Mouse (Mus musculus) ovary, postnatal 14 days (tissue): ENCODE measurements around the gene Aph1b.
A peak's percentile ranks its signal among the peaks of the same experiment; 100 is the strongest.

Experiments
- DNase-seq: peaks from one replicate; pipeline ENCODE4 v3.0.0; 2022; ENCODE audit warnings: low spot score

The Aph1b gene

DNA sequence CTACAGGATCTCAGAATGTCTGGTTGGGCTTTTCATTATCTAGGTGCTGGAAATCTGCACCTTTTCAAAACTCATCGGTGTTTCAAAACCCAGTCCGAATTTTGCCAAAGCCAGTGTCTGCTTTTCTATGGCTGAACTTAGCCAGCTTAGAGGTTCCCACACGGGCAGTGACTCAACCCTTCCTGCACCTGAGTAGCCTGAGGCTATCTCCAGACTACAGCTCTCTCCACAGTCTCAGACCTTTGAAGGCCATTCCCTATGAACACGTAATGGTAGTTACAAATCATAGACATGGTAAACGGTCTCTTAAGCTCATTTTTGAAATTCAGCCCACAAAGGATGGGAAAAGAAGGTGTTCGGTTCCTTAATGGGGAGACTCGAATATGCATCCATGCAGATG lies 55.8 kb downstream of the Aph1b start:
- no peak for DNase-seq

DNA sequence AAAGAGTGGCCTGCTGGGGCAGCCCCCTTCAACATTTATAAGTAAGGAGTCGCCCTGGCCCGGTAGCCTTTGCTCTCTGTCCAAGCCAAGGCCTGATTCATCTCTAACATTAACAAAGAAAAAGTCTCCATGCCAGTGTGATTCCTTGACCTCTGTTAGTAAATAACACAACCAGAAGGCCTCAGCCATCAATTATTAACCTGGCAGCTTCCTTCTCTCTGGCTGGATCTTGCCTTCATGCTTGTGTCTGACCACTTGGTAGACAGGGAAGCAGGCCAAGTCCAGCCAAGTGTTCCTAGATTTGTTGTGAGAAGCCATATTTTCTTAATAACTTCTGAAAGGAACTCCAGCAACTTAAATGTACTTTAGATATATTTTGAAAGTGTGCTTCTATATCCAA lies 58.7 kb downstream of the Aph1b start:
- no peak for DNase-seq

DNA sequence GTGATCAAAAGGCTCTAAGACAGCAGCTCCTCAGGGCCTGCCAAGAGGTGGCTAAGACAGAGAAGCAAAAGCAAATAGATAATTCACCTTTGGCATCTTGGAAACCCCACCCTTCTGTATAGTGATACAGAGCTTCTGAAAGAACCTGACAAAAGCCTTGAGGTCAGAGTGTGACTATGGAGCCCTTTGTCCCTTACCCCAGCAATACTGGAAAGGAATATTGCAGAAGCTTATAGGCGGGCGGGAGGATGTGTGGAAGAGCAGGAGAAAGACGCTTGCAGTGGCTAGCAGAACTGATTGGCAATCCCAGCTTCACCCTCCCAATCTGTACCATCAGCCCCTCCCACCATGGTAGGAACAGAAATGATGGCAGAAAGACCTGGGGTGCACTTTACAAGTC lies 59.3 kb downstream of the Aph1b start:
- no peak for DNase-seq

DNA sequence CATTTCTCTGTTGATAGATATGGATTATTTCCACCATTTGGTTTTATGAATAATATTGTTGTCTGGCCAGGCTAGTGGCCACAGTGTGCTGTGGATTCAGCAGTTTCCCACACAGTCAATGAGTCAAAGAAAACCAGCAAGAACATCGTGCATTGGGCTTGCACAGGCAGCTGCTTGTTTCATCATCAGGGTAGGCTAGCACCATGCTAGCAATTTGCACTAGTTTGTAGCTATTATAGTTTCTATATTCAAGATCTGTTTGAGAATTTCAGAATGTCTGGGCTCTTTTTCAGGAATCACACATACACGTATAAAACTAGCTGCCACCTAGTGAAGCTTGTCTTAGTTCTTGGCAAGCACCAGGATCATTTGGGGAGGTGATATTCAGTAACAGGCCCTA lies 60.2 kb downstream of the Aph1b start:
- no peak for DNase-seq

DNA sequence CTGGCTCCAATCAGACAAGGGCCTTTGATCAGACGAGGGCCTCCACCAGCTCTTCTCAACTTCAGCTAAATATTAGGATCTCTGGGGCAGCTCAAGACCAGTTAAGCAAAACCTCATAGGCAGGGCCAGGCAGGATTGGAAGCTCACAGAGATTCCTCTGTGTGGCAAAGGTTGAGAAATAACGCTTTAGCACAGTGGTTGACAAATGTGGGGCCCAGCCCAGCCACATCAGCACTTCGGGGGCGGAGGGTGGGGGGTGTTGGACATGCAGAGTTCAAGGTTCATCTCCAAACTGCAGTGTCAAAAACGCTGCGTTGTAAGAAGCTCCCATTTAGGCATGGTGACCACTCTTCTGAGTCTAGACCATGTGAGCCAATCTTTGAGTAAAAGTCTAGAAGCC lies 60.7 kb downstream of the Aph1b start:
- DNase-seq, result no peak

DNA sequence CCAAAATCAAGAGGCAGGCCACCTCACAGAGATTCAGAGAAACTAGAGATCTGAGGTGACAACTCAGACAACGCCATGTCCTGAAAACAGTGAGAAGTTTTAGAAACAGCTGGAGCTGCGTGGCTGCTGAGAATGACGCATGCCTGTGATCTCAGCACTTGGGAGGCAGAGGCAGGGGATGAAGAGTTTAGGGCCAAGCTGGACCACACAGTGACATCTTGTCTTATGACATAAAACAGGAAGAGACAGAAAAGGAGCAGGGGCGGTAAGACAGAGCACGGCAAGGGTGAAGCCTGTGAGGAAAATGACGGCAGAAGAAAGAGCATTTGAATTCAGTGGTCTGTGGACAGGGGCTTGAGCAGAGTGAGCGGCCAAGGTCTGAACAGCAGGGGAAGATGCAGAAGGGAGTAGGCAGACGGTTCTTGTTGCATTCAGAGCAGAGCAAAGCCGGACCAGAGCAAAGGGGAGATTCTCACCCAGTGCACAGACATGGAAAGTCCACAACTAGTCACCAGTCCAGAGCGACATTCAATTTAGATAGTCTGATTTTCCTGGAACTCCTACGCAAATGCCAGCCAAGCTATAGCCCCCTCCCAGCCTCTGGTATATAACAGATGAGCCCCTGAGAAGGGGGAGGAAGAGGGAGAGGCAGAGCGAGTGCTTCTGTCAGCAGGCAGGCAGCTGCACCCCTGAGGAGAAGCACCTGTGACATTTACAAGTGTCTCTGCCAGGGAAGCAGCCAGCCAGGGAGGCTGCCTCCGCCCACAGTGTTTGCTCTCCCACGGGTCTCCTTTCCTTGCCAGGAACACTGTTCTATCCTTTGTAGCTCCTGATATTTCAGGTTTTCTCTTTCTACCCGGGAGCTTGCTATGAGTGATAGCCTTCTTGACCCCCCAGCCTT lies 62.2 kb downstream of the Aph1b start:
- DNase-seq, result peak; percentile 17

DNA sequence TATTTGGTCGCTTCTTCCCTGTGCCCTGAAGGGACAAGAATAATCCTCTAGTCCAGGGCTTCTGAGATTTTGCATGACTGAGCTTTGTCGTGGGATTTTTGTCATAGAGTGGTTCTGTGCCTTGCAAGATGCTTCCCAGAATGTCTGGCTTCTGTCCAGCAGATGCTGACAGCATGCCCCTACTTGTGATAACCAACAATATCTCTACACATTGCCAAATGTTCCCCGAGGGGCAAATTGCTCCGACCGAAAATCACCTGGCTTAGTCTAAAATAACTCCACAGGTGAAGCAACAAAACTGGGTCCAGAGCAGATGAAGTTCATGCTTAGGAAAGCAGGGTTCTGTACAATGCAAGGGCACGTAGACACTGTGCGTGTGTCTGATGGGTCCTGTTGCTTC lies 64.0 kb downstream of the Aph1b start:
- DNase-seq, result no peak

DNA sequence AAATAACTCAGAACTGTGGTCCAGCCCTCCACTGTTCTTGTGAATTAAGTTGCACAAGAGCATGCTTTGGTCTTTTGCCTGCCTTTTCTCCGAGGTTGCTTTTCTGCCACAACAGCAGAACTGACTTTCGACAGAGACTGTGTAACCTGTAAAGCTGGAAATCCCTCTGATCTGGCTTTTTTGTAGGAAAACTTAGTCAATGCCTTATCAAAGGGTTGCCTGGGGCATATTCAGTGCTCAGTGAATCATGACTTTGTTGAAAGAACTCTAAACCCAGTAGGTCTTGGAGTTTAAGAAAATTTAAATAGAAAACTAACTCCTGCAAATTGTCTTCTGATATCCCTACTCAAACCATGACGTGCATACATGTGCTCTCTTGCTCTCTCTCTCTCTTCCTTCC lies 64.7 kb downstream of the Aph1b start:
- DNase-seq, result no peak

DNA sequence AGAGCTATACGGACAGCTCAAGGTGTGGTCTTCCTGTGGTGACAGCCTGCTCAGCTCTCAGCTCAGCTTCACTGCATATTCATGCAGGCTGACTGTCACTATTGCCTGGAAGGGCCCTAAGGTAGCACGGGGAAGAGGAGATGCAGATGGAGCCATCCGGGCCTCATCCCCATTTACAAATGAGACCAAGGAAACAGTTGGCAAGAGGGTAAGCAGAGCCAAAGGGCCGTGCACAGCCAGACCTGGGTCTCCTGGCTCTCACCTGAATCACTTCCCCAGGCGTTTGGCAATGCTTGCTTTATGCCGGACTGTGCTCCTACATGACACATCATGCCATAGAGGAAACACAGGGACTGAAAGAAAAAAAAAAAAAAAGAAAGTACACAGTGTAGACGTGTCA lies 68.0 kb downstream of the Aph1b start:
- no peak for DNase-seq

DNA sequence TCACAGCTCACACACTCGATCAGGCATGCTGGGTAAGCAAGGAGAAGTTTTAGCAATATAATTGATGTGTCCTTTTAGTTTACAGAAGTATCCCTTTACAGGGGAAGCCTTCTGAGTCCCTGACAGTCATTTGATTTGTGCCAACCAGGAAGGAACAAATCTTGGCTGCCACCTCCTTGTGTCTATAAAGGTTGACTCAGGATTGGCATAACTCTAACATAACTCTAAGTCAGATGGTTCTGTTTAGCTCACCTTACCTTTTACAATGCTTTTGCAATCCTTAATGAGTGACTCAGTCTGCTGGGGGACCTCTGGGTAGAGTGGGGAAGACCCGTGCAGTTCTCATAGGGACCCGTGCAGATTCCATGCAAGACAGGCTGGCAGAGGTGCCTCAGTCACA lies 69.7 kb downstream of the Aph1b start:
- DNase-seq, result no peak
